Mouse (Mus musculus) megakaryocyte, embryonic 14.5 days (primary cell): ENCODE data around the gene Sh3bgrl.

Source experiments
- FLI1 ChIP-seq: IDR thresholded peaks from 2 replicates; pipeline ENCODE4 v1.6.1; 2012; ENCODE audit warnings: low read length, inconsistent platforms, mixed read lengths
- GATA1 ChIP-seq: IDR thresholded peaks from 3 replicates; pipeline ENCODE4 v1.6.1; 2012; ENCODE audit warnings: mixed read lengths, low read length, inconsistent platforms, borderline replicate concordance

DNA sequence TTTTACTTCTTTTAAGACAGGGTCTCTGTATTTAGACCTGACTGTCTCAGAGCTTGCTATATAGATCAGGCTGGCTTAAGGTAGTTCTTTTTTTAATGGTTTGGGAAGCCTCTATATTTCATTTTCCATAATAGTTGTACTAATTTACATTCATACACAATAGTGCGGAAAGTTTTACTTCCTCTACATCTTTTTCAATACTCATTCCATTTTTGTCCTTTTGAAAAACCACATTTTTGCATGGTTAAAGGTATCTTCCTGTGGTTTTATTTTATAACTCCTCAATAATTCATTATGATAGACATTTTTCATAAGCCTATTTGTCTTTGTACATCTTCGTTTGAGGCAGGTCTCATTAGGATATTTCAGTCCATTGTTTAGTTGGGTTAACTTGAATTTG is 56.1 kb downstream of the Sh3bgrl start:
- no peak for TF ChIP-seq FLI1
- no peak for TF ChIP-seq GATA1
